Mouse (Mus musculus) natural killer cell, adult 2 months (primary cell): ENCODE measurements around the gene Icosl.
"Not testable (repeated sequence)": the region's sequence is repeated elsewhere in the genome, so short reads cannot be mapped to it uniquely, and the experiment has no call there.

ENCODE experiments used
- DNase-seq, 2 experiments: peaks; one replicate each; pipeline ENCODE4 v3.0.0; 2022; ENCODE audit warnings: low spot score in 2 of 2

The Icosl gene

GRCm38 (mm10) chr10:78074977-78075376, 5.9 kb downstream of the Icosl start:
- no peak for DNase-seq

- DNase-seq = no peak
Measured at GRCm38 (mm10) chr10:78077862-78078261, 8.8 kb downstream of the Icosl start.

- DNase-seq = no peak
Measured at GRCm38 (mm10) chr10:78078276-78078675, 9.2 kb downstream of the Icosl start.

GRCm38 (mm10) chr10:78079955-78080591, 11.0 kb downstream of the Icosl start:
- DNase-seq = no peak

DNA sequence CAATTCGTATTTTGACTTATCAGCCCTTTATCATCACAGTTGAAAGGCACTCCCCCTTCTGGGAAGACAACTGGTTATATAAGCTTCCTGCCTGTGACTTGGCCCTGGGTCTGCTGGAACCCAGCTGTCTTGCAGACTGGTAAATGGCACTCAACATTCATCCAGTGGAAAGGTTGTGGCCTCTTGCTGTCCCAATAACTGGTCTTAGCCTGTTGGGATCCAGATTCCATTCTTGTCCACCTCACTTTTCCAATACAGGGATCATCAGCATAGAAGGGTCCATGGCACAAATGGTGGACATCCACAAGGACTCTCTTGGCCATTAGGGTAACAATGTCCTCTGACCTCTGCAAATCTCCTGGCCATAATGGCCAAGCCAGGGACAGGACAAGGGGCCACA, 15.0 kb downstream of the Icosl start:
- no peak for DNase-seq

- DNase-seq = peak in 1 of 2 experiments; percentile 27
Measured at GRCm38 (mm10) chr10:78085711-78086110, 16.6 kb downstream of the Icosl start.

DNA sequence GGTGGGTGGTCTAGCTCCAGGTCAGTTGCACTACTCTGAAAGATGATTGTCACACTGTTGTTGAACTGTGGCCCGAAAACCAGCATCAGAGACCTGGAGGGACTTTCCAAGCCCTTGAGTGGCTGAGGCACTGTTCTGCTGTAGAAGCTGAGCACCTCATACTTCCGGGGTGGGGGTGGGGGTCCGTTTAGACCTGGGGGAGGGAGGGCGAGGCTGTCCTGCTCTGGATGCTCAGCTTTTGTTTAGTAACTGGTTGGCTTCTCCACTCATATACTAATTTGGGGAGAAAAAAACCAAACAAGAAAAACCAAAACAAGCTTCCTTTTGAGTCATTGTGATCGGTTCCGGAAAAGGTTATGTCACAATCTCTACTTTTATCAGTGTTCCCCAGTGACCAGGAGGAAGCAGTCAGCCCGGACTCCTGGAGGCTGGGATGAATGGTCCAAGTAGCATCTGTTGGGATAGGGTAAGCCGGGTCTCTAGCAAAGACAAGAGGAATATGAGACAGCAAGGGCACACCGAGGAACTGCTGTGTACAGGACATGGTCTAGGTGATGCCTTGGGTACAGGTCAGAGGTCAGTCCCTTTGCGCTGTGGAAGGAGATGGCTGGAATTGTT, 17.5 kb downstream of the Icosl start:
- peak; percentile 64 to 75 for DNase-seq

GRCm38 (mm10) chr10:78087101-78087511, 18.0 kb downstream of the Icosl start:
- peak; percentile 50 to 83 for DNase-seq

GRCm38 (mm10) chr10:78090246-78090645, 21.1 kb downstream of the Icosl start:
- DNase-seq = peak in 1 of 2 experiments; percentile 32

- no peak for DNase-seq
Measured at GRCm38 (mm10) chr10:78090706-78091491, 21.8 kb downstream of the Icosl start.

- peak in 1 of 2 experiments; percentile 66 for DNase-seq
Measured at GRCm38 (mm10) chr10:78091865-78092724, 23.0 kb downstream of the Icosl start.

GRCm38 (mm10) chr10:78092725-78093029, 23.6 kb downstream of the Icosl start:
- peak in 1 of 2 experiments; percentile 91 for DNase-seq

GRCm38 (mm10) chr10:78095221-78095620, 26.1 kb downstream of the Icosl start:
- DNase-seq = no peak

- DNase-seq = no peak
Measured at GRCm38 (mm10) chr10:78095954-78096931, 27.1 kb downstream of the Icosl start.

- not testable (repeated sequence) for DNase-seq
Measured at GRCm38 (mm10) chr10:78099860-78100259, 30.8 kb downstream of the Icosl start.

- DNase-seq = no peak
Measured at GRCm38 (mm10) chr10:78100989-78101780, 32.1 kb downstream of the Icosl start.

GRCm38 (mm10) chr10:78104555-78105490, 35.7 kb downstream of the Icosl start:
- DNase-seq = no peak

GRCm38 (mm10) chr10:78105548-78105947, 36.4 kb downstream of the Icosl start:
- DNase-seq = peak in 1 of 2 experiments; percentile 51
